Mouse (Mus musculus) left cerebral cortex, adult 11 months (tissue): ENCODE data around the gene Best3.

Source experiments
- DNase-seq: peaks from one replicate; pipeline ENCODE4 v3.0.0; 2022; ENCODE audit warnings: low spot score

Gene Best3

GRCm38 (mm10) chr10:116986264-116987082 lies at the start of gene Best3:
Best3 (plus strand) TSS chr10:116986314.
- DNase-seq = no peak

- DNase-seq = no peak
Measured at GRCm38 (mm10) chr10:116943025-116943424, 43.1 kb upstream of the Best3 start.

DNA sequence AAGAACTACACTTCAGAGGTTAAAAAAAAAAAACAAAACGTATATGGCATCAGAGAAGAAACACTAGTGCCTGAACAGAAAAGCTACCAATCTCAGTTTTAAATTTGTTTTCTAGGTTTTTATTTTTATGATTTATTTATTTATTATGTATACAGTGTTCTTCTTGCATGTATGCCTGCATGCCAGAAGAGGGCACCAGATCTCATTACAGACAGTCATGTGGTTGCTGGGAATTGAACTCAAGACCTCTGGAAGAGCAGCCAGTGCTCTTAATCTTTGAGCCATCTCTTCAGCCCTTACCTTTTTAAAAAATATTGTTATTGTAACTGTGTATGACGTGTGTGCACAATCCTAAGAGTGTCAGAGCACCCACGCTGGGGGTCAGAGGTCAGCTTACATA lies 42.0 kb upstream of the Best3 start:
- DNase-seq = no peak

- DNase-seq = no peak
Measured at GRCm38 (mm10) chr10:116944940-116945339, 41.2 kb upstream of the Best3 start.

DNA sequence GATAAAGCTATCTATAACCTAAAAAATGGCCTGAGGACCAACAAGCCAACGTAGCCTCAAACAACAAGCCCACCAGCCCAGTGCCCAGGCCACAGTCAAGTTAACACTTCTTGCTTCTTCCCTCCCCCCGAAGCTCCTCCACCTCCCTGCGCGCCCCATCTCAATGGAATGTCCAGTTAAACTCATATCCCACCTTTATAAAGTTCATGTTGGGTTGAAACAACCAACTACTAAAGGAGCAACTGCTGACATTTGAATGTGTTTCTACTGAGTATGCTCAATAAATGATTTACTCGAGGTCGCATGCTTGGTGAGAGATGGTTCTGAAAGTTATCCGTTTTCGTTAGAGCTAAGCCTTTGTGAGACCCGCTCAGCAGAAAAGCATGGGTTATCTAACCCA lies 37.7 kb upstream of the Best3 start:
- no peak for DNase-seq

- DNase-seq = no peak
Measured at GRCm38 (mm10) chr10:116949111-116950008, 36.8 kb upstream of the Best3 start.

- DNase-seq = peak; percentile 83
Measured at GRCm38 (mm10) chr10:116950009-116950769, 35.9 kb upstream of the Best3 start, which contains the start of gene Rab3ip. Rab3ip (minus strand) TSS chr10:116950769.

- DNase-seq = no peak
Measured at GRCm38 (mm10) chr10:116950886-116951285, 35.2 kb upstream of the Best3 start.

- DNase-seq = no peak
Measured at GRCm38 (mm10) chr10:116955191-116955590, 30.9 kb upstream of the Best3 start.

DNA sequence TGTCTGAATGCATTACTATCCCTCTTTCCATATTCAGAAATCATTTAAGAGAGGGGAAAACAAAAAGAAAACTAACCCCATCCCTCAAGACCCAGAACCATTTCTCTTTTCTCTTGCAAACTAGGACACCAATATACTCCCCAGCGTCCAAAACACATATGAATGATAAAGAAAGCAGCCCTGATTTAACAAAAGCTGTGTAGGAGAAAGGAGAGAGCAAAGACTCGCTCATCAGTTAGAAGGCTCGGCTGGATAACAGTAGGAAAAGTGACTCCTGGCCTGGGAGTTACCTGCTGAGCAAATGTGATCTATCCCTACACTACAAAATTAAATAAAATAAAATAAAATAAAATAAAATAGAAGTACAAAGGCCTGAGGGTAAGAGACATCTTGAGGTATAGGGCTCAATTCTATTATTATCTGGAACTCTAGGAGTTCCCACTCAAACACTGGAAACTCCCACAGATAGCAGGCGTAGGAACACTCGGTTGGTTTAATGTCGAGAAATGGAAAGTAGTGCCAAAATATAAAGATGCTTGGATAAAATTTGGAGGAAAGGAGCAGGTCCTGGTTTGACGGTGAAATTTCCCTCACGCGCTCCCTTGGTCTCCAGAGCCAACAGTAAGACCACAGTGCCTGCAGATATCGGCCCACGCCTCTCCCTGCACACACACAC lies 29.5 kb upstream of the Best3 start:
- DNase-seq = no peak

- DNase-seq = no peak
Measured at GRCm38 (mm10) chr10:116957867-116958551, 28.1 kb upstream of the Best3 start.

- DNase-seq = no peak
Measured at GRCm38 (mm10) chr10:116962152-116962551, 24.0 kb upstream of the Best3 start.

DNA sequence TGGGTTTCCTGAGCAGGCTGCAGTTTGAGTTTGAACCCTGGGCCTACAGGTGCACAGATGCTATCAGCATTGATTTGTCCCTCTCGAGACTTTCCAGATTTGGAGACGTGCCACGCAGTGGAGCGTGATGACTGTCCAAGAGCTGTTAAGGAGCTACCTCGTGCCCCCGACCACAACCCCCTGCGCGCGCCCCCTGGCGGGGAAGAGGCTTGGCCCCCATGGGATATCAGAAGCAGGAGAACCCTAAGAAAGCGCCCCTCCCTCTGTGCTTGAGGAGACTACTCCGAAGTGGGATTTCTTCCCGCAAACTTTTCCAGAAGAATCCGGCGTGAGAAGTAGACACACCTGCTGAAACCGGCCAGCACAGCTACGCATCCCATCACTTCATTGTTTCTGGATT lies 23.3 kb upstream of the Best3 start:
- no peak for DNase-seq

DNA sequence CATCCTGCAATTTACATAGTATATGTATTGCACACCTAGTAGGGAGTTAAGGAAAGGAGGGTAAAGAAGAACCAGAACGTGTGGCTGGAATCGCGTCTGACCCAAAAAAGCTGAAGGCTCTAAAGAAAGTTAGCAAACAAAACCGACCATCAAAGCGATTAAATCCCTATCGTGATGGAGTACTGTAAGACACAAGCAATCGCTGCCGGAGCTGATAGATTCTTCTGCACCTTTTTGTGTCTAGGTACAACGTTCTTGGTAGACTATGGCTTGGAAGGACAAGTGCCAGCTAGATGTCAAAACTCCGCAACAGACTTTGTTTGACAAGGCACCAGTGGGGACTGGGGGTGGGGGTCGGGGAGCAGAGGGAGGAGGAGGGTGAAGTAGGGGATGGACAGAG lies 22.0 kb upstream of the Best3 start:
- DNase-seq = no peak

DNA sequence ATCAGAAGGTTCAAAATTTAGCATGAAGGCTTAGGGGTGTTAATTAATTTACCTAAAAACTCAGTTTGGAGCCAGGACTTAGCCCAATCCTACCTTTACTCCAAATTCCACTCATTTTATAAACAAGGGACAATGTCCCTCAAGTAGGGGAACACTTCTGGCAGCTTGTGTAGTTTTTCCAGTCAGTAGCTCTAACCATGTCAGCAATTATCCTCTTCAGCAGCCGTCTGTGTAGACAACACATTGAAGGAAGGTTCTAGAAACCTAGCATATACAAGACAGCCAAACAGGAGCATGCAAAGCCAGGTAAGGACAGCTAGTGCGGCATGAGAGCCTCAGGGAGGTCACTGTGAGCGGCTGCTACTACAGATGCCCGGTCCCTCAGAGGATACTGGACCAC lies 21.5 kb upstream of the Best3 start:
- no peak for DNase-seq

GRCm38 (mm10) chr10:116965297-116965696 lies 20.8 kb upstream of the Best3 start:
- DNase-seq = no peak

DNA sequence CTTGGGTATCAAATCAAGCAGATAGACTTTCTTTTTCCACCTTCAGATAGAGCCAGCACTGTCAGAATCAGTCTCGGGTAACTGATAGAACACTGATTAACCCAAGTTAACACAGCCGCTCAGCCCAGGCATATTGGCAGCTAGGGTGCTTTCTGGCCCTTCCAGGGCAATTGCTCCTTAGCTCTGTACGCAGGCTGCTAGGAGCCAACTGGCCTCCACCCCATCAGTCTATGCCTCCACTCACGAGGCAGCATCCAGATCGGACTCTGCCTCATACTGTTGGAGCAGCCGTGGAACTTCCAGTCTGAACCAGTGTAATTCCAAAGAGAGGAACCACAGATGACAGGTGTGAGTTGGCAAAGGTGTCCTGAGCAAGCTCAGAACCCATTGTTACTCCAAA lies 20.0 kb upstream of the Best3 start:
- DNase-seq = no peak

GRCm38 (mm10) chr10:116968741-116969140 lies 17.4 kb upstream of the Best3 start:
- no peak for DNase-seq

- no peak for DNase-seq
Measured at GRCm38 (mm10) chr10:116972509-116972908, 13.6 kb upstream of the Best3 start, which contains the start of gene Gm10271. Gm10271 (minus strand) TSS chr10:116972609.

- DNase-seq = no peak
Measured at GRCm38 (mm10) chr10:116977455-116977854, 8.7 kb upstream of the Best3 start.

DNA sequence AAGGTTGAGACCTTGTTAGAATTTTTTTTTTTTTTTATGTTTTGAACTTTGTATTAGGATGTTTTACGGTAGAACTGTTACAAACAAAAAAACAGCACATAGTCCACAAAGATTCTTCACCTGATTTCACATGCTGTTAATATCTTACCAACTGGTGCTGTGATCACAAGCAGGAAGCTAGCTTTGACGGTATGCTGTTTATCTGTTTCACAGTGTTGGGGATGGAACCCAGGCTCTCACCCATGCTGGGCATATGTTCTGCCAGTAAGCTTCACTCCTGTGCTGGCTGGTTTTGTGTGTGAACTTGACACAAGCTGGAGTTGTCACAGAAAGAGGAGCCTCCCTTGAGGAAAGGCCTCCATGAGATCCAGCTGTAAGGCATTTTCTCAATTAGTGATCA lies 8.3 kb upstream of the Best3 start:
- DNase-seq = no peak
